Mouse (Mus musculus): Measurements from ENCODE around the gene Ttc22.

- TF ChIP-seq CTCF (IDR thresholded peaks at IDR 0.05; ENCODE audit: borderline replicate concordance, insufficient read depth, low read depth, low read length) (no peak), POLR2A (IDR thresholded peaks at IDR 0.05; ENCODE audit: borderline replicate concordance, insufficient read depth, low read length) (no peak)
Observed at GRCm38 (mm10) chr4:106621428-106621827, 804 bp upstream of the Ttc22 start.
